Mouse (Mus musculus) frontal cortex, adult 2 months (tissue): ENCODE measurements at regions not wholly inside any gene's neighbourhood (a gene's known extent, or its start where the extent isn't known, plus 50 kb on each side); places are given as distances from the start of the nearest gene placed in this dataset.
A peak's percentile ranks its signal among the peaks of the same experiment; 100 is the strongest.

Source experiments
- DNase-seq, 2 experiments: peaks; one replicate each; pipeline ENCODE4 v3.0.0; 2022; ENCODE audit warnings: low spot score in 1 of 2; ENCODE audit errors: extremely low spot score in 1 of 2

DNA sequence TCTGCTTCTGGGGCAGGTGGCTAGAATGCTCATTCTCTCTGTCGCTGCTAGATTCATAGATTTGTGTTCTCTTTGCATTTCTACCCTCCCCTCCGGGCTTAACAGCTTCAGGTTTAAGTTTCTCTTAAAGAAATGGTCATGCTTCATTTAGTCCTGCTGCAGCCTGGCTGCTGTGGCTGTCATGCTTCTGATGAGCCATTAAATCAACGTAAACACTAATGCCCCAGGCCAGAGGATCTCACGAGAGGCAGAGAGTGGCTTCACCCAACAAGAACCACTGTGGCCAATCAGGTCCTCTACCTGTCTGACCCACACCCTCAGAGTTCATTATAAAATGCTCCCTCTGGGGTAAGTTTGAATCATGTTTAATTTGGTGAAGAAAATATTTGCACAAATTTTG, 173.0 kb upstream of the Zbtb20 start:
- no peak for DNase-seq

DNA sequence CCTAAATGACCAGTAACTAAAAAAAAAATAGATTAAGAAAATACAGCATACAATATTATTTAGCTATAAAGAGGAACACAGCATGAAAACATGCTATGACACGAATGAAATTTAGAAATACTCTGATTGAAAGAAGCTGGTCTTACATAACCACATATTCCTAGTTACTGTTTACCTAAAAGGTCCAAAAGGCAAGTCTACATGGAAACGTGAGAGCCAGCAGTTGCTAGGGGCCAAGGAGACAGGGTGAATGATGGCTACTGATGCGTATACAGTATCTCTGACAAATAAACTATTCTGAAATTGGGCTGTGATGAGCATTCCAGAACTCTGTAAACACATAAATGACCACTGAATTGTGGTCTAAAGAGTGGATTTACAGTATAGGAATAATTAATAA, 194.5 kb upstream of the Zbtb20 start:
- no peak for DNase-seq

DNA sequence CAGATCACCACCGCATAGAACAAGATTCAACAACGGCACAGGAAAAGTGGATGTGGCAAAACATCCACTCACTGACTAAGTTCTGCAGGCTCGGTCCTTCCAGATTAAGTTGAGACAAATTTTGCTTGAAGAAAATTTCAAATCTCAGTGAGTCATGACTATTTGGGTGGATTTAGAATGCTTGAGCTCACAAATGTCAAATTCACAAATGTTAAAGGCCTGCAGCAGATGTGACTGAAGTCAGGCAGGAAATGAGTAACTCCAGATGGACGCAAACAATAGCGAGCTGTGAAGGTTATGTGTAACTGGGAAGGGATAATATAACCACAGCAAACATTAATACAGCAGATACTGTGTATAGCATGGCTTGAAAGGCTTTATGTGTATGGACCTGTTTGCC, 198.5 kb upstream of the Zbtb20 start:
- peak in 1 of 2 experiments; percentile 9 for DNase-seq

DNA sequence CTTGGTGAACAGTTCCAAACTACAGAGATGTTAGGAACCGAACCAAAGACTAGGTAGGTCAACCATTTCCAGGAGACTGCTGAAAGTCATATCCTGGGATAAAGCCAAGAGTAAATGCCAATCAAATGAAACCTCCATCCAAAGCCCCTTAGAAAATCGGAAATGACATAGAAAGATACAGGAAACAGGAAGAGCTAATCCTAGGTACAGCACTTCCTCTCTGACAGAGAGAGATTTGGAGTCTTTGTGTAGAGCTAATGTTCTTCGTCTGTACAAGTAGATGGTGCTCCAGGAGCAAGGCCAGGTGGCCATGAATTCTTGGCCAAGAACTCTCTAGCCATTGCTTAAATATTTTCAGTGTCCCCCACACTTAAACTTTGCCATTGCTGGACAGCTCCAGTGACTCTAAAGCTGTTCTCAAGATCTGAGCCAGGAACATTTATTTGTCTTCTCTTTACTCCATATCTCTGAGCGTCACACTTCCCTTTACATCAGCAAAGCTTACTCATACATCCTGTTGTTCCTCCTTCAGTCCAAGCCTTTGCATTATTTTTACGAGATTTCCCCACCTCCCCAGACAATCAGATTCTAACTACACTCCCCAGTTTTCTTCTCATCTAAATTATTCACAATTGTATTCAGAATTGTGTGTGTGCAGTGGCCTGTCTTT, 199.1 kb upstream of the Zbtb20 start:
- no peak for DNase-seq

DNA sequence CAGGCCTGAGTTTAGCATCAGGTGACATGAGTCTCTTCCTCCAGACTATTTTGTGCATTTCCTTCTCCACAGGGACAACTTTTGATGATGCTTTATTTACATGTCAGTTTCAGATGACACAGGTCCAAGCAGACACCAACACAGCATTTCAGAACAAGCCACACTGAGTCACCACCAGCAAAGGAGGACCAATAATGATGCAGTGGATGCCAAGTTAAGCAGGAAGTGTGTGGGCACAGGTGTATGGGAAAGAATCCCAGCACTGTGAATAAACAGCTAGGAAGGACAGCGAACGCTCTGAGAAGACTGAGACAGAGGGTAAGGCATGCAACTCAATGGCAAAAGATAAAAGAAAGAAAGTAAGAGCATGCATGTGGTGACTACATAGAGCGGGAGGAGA, 200.7 kb upstream of the Zbtb20 start:
- DNase-seq, result peak; percentile 13 to 45

DNA sequence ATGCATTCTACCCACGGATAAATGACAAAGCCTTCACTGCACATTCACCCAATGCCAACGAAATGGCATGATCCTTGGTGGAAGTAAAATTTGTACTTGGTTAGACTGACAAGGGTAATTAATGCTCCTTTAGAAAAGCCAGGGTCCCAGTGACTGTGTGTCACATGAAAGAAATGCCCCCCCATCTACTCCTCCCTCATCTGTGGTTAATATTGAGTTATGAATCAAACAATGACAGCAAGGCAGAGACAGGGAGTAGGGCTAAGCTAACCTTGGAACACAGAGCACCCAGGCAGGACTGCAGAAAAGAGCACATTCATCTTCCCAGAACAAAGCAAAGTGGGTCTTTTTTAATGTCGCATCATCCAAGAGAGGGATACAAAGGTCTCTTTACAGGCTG, 209.1 kb upstream of the Zbtb20 start:
- DNase-seq, result no peak

DNA sequence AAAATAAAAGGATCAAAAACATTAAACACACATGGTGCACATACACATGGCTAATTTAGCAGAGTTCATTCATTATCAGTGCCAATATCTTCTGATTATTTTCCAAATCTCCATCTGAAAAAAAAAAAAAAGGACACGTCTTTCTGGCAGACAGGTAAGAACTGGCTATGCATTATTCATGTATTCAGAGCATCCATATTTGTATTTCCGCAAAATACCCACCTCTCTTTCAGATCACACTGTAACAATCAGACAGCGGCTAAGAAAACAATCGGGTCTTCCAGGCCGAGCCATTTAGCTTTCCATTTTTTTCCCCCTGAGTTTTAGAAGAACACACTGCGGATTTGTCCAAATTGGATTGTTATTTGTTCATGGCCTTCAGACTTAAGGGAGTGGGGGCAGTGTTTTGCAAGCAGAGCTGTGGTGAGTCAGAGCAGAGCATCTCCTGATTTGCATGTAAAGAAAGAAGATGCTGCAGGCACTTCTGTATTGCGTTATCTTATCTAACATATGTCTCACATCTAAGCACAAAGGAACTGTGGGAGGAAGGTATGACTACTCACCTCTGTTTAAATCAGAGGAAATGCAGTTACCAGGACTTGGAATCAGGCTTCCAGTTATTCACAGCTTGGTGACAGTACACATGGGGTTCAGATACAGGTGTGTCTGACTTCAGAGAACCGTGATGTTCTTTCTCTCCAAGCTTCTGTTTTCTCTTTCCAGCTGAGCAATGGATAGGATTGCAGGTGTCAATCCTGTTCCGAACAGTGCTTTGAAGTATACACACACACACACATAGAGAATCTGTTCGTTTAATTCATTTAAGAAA, 223.6 kb upstream of the Zbtb20 start:
- DNase-seq, result peak in 1 of 2 experiments; percentile 19

DNA sequence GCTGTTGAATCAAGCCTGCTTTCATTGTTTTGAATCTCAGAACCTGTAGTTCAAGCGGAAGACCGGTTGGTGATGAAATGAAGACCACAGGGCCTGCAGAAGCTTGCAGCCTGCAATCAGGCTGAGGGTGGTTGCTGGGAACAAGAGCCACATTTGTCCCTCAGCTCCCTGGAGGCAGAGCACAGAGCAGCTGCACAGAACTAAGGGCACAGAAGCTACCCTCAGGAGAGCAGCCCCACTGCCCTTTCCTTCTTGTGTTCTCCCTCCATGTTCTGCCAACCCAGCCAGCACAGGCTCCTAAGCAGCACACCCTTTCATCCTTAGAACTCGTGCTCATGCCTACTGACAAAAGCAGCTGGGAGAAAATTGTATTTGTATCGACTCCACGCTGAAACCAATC, 225.9 kb upstream of the Zbtb20 start:
- DNase-seq, result no peak

DNA sequence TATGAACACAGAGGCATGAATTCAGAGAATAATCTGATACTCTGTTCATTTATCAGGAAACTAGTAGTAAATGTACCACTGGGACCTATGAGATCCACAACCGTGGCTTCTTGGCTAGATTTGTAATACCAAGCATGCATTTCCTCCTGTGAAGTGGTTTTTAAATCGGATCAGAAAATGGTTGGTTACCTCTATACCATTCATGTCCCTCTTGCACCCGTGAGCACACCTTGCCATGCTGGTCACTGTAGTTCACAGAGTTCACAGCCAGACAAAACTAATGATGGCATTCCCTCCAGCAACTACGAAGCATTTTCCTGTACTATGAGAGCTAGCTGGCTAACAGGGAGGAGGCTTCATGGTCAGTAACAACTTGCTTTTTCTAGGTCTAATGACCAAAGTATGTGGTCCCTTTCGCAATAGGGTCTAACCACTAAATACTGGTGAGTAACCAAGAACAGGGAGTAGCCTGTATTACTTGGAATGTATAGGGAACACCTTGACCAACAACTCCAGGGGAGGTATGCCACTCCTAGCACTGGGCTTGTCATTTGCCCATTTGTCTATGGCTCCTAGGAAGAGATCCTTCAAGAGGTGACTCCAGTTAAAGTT, 227.0 kb upstream of the Zbtb20 start:
- DNase-seq, result no peak

DNA sequence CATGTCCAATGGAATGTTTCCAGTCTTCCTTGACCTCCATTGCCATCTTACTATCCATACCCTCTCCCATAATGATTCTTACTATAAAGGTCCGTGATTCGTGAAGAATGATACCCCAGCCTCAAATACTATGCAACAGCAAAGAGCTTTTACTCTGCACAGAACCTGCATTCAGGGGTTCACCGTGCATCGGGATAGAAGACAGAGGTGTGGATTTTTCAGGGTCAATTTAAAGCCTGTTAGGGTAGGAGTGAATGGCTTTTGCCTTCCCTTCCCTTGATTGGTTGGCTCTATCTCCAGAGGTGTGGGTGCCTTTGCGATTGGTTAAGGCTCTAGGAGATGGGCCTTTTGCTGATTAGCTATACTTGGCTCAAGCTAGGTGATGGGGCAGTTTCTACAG, 227.9 kb upstream of the Zbtb20 start:
- no peak for DNase-seq

DNA sequence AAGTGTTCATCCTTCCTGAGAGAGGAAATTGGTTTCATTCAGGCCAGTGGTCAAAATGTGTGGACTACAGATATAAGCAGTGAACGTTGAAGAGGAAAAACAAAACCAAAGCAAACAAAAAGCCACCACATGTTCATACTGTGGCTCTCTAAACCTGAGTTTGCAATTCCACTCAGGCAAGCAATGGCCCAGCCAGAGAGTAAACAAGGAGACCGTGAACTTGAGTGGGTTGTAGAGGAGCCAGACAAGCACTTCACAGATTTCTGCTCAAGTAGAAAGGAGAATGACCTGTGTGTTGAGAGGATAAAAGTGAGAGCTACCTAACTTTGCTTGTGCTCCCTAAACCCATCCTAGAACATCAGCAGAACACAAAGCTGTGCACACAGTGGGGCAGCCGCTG, 239.9 kb upstream of the Zbtb20 start:
- DNase-seq, result no peak

DNA sequence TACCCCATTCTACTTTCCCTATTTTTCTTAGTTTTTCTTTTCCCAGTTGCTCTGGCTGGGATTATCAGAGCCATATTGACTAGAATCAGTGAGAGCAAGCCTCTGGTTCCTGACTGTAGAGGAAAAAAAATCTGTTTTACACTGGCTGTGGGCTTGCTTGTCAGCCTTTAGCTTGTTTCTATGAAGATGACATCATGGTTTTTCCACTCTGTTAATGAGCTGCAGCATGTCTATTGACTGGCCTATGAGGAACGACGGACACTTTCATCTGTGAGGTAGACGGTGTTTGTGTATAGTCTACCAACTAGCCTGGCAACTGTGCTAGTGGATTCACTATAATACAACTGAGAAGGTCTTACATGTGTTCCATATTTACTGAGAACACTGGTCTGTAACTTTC, 248.0 kb upstream of the Zbtb20 start:
- no peak for DNase-seq

DNA sequence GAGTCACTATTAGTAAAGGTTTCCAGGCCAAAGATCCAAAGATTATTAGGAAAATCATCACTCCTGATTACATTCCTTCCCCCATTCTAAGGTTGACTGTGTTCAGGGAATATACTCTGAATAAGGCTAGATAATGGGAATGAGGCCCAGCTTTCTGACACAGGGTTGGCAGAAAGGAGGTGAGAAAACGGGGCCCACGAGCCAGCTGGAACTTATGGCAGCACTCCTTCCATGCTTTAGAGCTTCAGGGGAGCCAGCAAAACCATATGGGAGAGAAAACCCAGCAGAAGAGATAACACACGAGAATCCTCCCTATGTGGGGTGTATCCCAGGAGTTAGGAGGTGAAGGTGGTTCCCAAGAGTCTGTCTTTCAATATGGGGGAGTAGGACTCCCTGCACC, 259.8 kb upstream of the Zbtb20 start:
- peak; percentile 80 to 90 for DNase-seq

DNA sequence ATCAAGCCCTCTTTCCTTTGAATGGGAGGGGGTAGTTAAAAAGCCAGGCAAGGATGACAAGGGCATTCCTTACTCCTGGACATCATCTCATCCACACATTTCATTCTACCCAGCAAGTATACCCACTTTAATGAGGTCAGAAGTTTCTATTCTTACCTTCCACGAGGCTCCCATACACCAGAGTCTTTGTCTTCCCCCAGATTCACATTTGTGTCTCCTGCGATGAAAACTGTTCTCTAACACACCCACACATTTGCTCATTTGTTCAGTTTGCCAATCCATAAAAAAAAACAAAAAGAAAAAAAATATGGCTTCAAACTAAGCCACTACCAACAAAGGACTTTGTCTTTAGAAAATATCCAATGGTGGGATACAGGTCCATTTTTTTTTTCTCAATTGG, 263.7 kb upstream of the Zbtb20 start:
- DNase-seq, result peak in 1 of 2 experiments; percentile 28

DNA sequence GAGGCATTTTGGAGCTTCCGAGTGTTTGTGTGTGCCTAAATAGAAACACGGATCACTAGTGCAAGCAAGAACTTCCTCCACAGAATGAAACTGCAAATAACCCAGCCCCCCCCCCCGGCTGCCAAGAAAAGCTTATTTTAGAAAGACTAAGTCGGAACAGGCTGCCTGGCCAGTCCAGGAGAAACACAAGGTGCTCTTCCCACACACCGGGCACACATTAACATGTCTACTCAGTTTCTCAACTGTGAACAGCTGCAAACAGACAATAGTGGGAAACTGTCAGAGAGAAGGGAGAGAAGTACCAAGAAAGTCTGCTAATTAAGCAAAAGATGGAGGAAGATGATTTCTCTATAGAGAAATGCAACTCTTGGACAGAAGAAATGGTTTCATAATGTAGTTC, 267.3 kb upstream of the Zbtb20 start:
- peak; percentile 52 to 59 for DNase-seq

DNA sequence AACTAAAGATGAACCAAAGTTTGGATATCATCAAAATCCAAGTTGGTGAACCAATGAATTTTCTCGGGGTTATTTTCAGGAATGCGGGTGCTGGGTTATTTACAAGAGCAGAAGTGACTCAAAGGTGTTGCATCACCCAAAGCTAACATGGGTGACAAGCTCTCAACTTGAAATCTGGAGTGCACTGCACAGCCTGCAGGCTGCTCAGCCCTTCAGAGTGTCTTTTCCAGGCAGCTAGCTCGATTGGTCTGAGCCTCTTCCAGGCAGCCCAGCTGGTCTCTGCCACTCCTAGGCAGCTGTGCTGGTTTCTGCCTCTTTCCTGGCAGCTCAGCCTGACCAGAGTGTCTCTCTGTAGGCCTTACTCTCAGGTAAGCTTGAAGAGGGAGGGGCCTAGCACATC, 251.9 kb upstream of the Gap43 start:
- DNase-seq, result no peak

DNA sequence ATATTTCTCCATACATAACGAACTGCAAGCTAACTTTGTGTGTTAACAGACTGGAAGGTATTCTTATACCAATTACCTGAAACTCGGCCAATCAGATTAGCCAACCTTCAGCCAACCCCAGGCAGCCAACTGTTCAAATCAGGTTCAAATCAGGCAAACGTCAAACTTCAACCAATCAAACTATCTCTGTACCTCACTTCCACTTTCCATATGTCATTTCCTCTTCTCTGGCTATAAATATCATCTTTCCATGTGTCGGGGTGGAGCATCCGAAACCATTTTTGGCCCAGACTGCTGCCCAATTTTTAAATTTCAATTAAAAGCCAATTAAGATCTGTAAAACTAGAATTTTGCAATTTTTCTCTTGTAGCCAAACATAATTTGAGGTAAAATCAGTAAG, 251.1 kb upstream of the Gap43 start:
- no peak for DNase-seq

DNA sequence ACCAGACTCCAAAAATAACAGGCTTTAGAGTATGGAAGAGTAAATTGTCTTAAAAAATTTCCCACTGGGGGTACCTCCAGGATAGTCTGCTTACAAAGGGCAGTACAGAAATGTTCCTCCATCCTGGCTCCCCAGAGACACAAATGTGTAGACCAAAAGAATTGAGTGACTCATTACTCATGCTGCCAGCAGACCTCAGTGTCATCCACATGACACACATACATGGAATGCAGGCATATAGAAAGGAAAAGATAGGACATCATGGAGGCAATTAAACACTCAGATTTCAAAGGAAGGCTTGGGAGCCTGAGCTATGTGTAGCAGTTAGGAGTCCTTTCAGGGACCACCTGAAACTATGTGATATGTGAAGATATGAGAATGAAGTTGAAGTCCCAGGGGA, 245.7 kb upstream of the Gap43 start:
- no peak for DNase-seq

DNA sequence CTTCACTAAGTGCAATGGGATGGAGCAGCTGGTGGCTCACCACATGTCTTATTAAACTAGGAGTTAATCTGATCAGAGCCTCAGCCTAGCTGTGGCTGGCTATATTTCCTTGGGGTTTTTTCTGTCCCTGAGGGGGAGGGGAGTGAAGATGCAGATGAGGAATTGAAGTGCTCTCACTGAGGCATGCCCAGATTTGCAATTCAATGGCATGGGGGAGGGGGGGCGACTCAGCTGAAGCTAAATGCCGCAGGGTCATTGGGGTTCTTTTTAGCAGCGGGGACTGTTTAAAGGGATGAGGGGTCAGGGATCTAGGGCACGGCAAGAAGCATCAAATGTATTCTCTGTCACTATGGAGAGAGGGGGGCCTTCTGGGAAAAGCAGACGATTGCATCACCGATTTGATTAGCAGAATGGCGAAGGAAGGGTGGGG, 235.1 kb upstream of the Gap43 start:
- no peak for DNase-seq

DNA sequence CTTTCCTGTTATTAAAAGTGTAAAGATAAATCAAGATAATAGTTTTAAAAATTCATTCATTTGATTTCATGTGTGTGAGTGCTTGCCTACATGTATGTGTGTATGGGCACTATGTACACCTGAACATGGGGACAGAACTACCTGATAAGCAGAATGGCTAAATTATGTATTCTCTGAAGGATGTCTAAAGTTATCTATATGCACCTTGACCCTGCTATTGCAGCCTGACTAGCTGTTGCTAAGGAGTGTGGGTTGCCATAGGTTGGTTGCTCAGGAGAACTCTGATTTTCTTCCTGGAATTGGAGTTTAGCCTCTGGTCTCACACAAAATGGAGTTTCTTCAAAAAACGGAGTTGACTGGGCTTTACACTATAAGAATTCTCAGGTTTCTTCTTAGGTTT, 234.5 kb upstream of the Gap43 start:
- no peak for DNase-seq

DNA sequence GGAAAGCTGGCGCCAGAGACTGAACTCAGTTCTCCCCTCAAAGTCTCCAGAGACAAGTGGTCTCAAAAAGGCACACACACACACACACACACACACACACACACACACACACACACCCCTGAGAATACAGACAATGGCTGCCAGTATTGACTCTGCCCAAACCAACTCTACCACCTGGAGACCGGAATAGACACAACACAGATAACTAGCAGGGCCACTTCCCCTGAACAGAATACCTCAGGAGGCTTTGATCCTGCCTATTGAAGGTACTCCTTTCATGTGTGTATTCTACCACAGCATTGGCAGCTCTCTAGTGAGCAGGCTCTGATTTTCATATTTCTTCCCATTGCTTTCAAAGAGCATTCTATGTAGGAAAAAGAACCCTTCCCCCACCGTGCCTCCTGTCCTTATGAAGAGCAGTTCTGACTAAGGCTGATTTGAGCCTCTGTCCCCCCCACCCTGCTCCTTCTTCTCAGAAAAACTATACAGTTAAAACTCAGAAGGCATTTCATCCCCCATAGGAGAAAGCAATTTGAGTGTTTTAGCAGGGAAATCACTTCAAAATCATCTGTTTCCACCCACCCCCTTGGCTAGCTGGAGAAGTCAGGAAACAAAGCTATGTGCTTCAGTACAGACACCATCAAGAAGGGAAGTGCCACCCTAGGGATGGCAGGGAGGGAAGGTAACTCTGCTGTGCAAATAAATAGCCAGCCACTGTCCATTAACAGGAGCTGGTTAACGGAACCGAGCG, 230.0 kb upstream of the Gap43 start:
- peak in 1 of 2 experiments; percentile 34 for DNase-seq
